Mouse (Mus musculus) right cerebral cortex, adult 2 months (tissue): ENCODE data around the gene Khk.
"Not testable (repeated sequence)": the region's sequence is repeated elsewhere in the genome, so short reads cannot be mapped to it uniquely, and the experiment has no call there.

ENCODE experiments used
- DNase-seq, 2 experiments: peaks; one replicate each; pipeline ENCODE4 v3.0.0; 2021 to 2022; ENCODE audit warnings: low spot score in 2 of 2

Khk gene

GRCm38 (mm10) chr5:30921256-30922033 is at the start of gene Khk:
Gene Khk (plus strand): TSS chr5:30921431.
- peak; percentile 90 for DNase-seq

- no peak for DNase-seq
These were observed 48.7 kb upstream of the Khk start for GRCm38 (mm10) chr5:30872574-30872973.

- no peak for DNase-seq
These were observed 46.9 kb upstream of the Khk start for GRCm38 (mm10) chr5:30874365-30874764.

GRCm38 (mm10) chr5:30878616-30879015 is 42.6 kb upstream of the Khk start:
- DNase-seq = no peak

- DNase-seq = no peak
These were observed 41.8 kb upstream of the Khk start for GRCm38 (mm10) chr5:30879347-30879943.

GRCm38 (mm10) chr5:30881839-30882238 is 39.4 kb upstream of the Khk start:
- DNase-seq = not testable (repeated sequence)

GRCm38 (mm10) chr5:30886209-30886608 is 35.0 kb upstream of the Khk start:
- no peak for DNase-seq

- no peak for DNase-seq
These were observed 34.5 kb upstream of the Khk start for GRCm38 (mm10) chr5:30886731-30887130.

GRCm38 (mm10) chr5:30887331-30887761 is 33.9 kb upstream of the Khk start:
- DNase-seq = no peak

- DNase-seq = peak; percentile 97 to 99
These were observed 33.3 kb upstream of the Khk start for GRCm38 (mm10) chr5:30887858-30888336.

GRCm38 (mm10) chr5:30888337-30889087 is 32.7 kb upstream of the Khk start, which contains the start of gene Agbl5:
Gene Agbl5 (plus strand): TSS chr5:30888694.
- DNase-seq = peak; percentile 95 to 97

GRCm38 (mm10) chr5:30889088-30889754 is 32.0 kb upstream of the Khk start:
- peak; percentile 38 to 40 for DNase-seq

- no peak for DNase-seq
These were observed 30.9 kb upstream of the Khk start for GRCm38 (mm10) chr5:30890375-30890774.

- no peak for DNase-seq
These were observed 19.4 kb upstream of the Khk start for GRCm38 (mm10) chr5:30901860-30902259.

GRCm38 (mm10) chr5:30907413-30908059 is 13.7 kb upstream of the Khk start, which contains the start of gene Ost4:
Gene Ost4 (minus strand): TSS chr5:30907788.
- DNase-seq = peak; percentile 96 to 97

- no peak for DNase-seq
These were observed 12.6 kb upstream of the Khk start for GRCm38 (mm10) chr5:30908426-30909299.

- DNase-seq = no peak
These were observed 12.0 kb upstream of the Khk start for GRCm38 (mm10) chr5:30909300-30909659.

- DNase-seq = no peak
These were observed 11.4 kb upstream of the Khk start for GRCm38 (mm10) chr5:30909863-30910262.

GRCm38 (mm10) chr5:30910481-30910880 is 10.8 kb upstream of the Khk start:
- DNase-seq = no peak

GRCm38 (mm10) chr5:30912156-30912555 is 9.1 kb upstream of the Khk start:
- no peak for DNase-seq
